Mouse (Mus musculus) testis, adult 2 months (tissue): ENCODE measurements at regions not wholly inside any gene's neighbourhood (a gene's known extent, or its start where the extent isn't known, plus 50 kb on each side); places are given as distances from the start of the nearest gene placed in this dataset.

Source experiments
- H3K27ac ChIP-seq: fragments of 200-500 bp; 2 replicates; pipeline ENCODE4 v1.5.1; 2012; ENCODE audit warnings: low read depth, low read length; ENCODE audit not compliant: control insufficient read depth, insufficient read depth
- H3K27me3 ChIP-seq: fragments of 200-500 bp; 2 replicates; pipeline ENCODE4 v1.6.1; 2012; ENCODE audit warnings: mild to moderate bottlenecking, low read length, moderate library complexity; ENCODE audit not compliant: control insufficient read depth, insufficient read depth
- H3K36me3 ChIP-seq: fragments of 200-500 bp; 2 replicates; pipeline ENCODE4 v1.6.1; 2012; ENCODE audit warnings: mild to moderate bottlenecking, low read length; ENCODE audit not compliant: control insufficient read depth, insufficient read depth
- H3K4me1 ChIP-seq: fragments of 200-500 bp; 2 replicates; pipeline ENCODE4 v1.6.1; 2012; ENCODE audit warnings: low read length; ENCODE audit not compliant: control insufficient read depth, insufficient read depth
- H3K4me3 ChIP-seq: fragments of 200-500 bp; 2 replicates; pipeline ENCODE4 v1.5.1; 2012; ENCODE audit warnings: low read depth, mild to moderate bottlenecking, low read length, moderate library complexity, mixed read lengths; ENCODE audit not compliant: control insufficient read depth
- CTCF ChIP-seq: fragments of 200-500 bp; IDR thresholded peaks from 2 replicates; pipeline ENCODE4 v1.5.1; 2012; ENCODE audit warnings: low read depth, mild to moderate bottlenecking, inconsistent platforms, low read length, moderate library complexity; ENCODE audit not compliant: control insufficient read depth, insufficient read depth, insufficient replicate concordance
- POLR2A ChIP-seq: fragments of 200-500 bp; IDR thresholded peaks from 2 replicates; pipeline ENCODE4 v1.6.1; 2012; ENCODE audit warnings: low read depth, mild to moderate bottlenecking, inconsistent platforms, low read length, moderate library complexity; ENCODE audit not compliant: control insufficient read depth

GRCm38 (mm10) chr9:53045788-53046187, 202.1 kb downstream of the Ddx10 start:
- Histone ChIP-seq H3K27me3 (no peaks in the 10 kb centered on the region), H3K36me3 (no peaks in the 10 kb centered on the region), H3K4me1 (no peaks in the 10 kb centered on the region), H3K4me3 (no peak overlapping the region), H3K27ac (no peak overlapping the region)
- TF ChIP-seq CTCF (no peak), POLR2A (no peak)

- Histone ChIP-seq H3K27me3 (no peaks in the 10 kb centered on the region), H3K4me3 (no peak overlapping the region), H3K27ac (no peak overlapping the region), H3K4me1 (no peaks in the 10 kb centered on the region), H3K36me3 (no peaks in the 10 kb centered on the region)
- TF ChIP-seq POLR2A (no peak), CTCF (no peak)
Measured at GRCm38 (mm10) chr9:53033797-53034196, 214.1 kb downstream of the Ddx10 start.

GRCm38 (mm10) chr9:53022096-53022495, 225.8 kb downstream of the Ddx10 start:
- Histone ChIP-seq H3K27me3 (no peaks in the 10 kb centered on the region), H3K27ac (no peak overlapping the region), H3K4me3 (no peak overlapping the region), H3K36me3 (no peaks in the 10 kb centered on the region), H3K4me1 (no peaks in the 10 kb centered on the region)
- TF ChIP-seq CTCF (no peak), POLR2A (no peak)

GRCm38 (mm10) chr9:53010741-53011140, 237.1 kb downstream of the Ddx10 start:
- Histone ChIP-seq H3K36me3 (no peaks in the 10 kb centered on the region), H3K4me3 (no peak overlapping the region), H3K4me1 (no peaks in the 10 kb centered on the region), H3K27me3 (no peaks in the 10 kb centered on the region), H3K27ac (no peak overlapping the region)
- TF ChIP-seq POLR2A (no peak), CTCF (no peak)

- H3K27ac ChIP-seq = no peak overlapping the region
- no peaks in the 10 kb centered on the region for H3K36me3 ChIP-seq
- no peak for TF ChIP-seq CTCF
- no peak for TF ChIP-seq POLR2A
- no peaks in the 10 kb centered on the region for H3K4me1 ChIP-seq
- no peaks in the 10 kb centered on the region for H3K27me3 ChIP-seq
- no peak overlapping the region for H3K4me3 ChIP-seq
Measured at GRCm38 (mm10) chr9:53007395-53007794, 240.5 kb downstream of the Ddx10 start.

- Histone ChIP-seq H3K27ac (no peak overlapping the region), H3K27me3 (no peaks in the 10 kb centered on the region), H3K4me3 (no peak overlapping the region), H3K36me3 (no peaks in the 10 kb centered on the region), H3K4me1 (no peaks in the 10 kb centered on the region)
- TF ChIP-seq CTCF (no peak), POLR2A (no peak)
Measured at GRCm38 (mm10) chr9:53006085-53006484, 241.8 kb downstream of the Ddx10 start.

- no peaks in the 10 kb centered on the region for H3K36me3 ChIP-seq
- no peaks in the 10 kb centered on the region for H3K4me1 ChIP-seq
- H3K27me3 ChIP-seq = no peaks in the 10 kb centered on the region
- TF ChIP-seq POLR2A (no peak), CTCF (no peak)
- no peak overlapping the region for H3K27ac ChIP-seq
- H3K4me3 ChIP-seq = no peak overlapping the region
Measured at GRCm38 (mm10) chr9:53004253-53004978, 243.4 kb downstream of the Ddx10 start.

GRCm38 (mm10) chr9:52976041-52976440, 271.8 kb downstream of the Ddx10 start:
- TF ChIP-seq POLR2A = no peak
- no peak for TF ChIP-seq CTCF
- Histone ChIP-seq H3K4me1 (no peaks in the 10 kb centered on the region), H3K36me3 (no peaks in the 10 kb centered on the region), H3K27me3 (no peaks in the 10 kb centered on the region), H3K27ac (no peak overlapping the region), H3K4me3 (no peak overlapping the region)
